Mouse (Mus musculus): Measurements from ENCODE around the gene Tmem269.

GRCm38 (mm10) chr4:119177702-119178101 is 40.3 kb downstream of the Tmem269 start:
- TF ChIP-seq POLR2A (IDR thresholded peaks at IDR 0.05; ENCODE audit: borderline replicate concordance, control insufficient read depth, low read depth, low read length) (no peak), CTCF (IDR thresholded peaks at IDR 0.05; ENCODE audit: control insufficient read depth, insufficient read depth, low read length) (no peak)

Measured in bone marrow, adult 2 months (tissue).